Mouse (Mus musculus) lung, postnatal 0 days (tissue): ENCODE measurements around the gene Wbp11.

Experiments
- CTCF ChIP-seq: IDR thresholded peaks from 2 replicates; pipeline ENCODE4 v1.5.1; 2016; ENCODE audit warnings: antibody characterized with exemption, mild to moderate bottlenecking
- EP300 ChIP-seq: IDR thresholded peaks from 2 replicates; pipeline ENCODE4 v1.6.1; 2016; ENCODE audit warnings: antibody characterized with exemption, mild to moderate bottlenecking, control low read depth

DNA sequence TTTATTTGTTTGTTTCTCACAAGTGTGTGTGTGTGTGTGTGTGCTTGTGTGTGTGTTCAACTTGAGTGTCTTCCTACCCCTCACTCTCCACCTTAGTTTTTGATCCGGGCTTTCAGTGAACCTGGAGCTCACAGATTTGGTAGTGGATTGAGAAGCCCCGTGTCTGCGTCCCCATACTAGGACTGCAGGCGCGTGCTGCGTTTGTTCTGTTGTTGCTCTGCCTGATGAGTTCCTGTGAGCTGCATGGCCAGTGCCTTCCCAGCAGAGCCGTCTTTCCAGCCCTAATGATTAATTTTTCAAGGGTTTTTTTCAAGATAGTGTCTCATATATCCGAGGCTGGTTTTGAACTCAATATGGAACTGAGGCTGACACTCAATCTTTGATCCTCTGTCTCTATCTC, 30.4 kb upstream of the Wbp11 start:
- TF ChIP-seq CTCF (no peak), EP300 (no peak)
